7 mouse cellular contexts compared by ENCODE assay signal in the genomic region with DNA sequence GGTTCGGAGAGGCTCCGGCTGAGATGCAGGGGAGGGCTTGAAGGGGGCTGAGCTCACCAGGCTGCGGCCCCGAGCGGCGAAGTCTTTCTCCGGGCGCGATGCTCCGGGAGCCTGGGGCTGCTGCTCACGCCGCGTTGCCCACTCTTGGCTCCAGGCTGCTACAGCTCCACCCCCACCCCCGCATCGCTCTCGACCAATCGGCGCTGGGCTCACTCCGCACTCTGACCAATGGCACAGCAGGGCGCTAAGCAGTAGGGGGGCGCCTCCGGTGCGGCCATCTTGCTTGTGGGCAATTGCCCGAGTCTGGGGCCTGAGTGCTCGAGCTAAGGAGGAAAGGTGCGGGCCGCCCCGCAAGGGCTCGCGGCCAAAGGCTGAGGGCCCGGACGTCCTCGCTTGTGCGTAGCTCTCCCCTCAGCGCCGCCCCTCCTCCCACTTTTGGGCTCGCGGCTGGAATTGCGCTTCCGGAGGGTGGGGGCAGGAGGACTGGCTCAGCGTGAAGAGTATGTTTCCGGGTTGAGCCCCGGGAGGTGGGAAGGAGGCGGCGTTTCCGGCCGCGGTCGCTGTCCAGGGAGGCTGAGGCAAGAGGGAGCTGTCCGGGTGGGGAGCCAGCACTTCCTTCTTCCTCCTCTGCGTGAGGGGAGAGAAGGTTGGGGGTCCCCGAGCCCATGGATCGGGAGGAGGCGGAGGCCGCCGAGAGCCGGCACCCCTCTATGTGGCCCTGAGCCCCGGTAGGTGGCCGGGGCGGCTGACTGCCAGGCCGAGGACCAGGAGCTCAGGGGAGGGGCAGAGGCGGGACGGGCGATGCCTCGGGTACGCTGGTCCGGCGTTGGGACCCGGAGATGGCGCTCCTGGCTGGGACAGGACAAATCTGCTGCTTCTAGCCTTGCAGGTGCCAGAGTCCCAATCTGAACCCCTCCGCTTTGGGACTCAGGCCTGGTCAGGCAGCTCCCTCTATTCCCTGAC. TPM values are rescaled to one million over a fixed set of nuclear protein-coding genes. Genes with fewer than 3 reads are reported as not detected.
DNase-seq lines count a peak whose midpoint lies in the region; ATAC-seq lines count a peak whose summit lies in the region.

TSS of gene Ncdn (minus strand) at position 171 of the 963 bp plus-strand sequence.
TSS of gene AU040320 (plus strand) at position 277 of the 963 bp plus-strand sequence.

- H3K4me2 ChIP-seq in intestine, embryonic 16.5 days (ENCODE audit: low read depth, low read length): peak within 1 kb of the TSS; percentile 100
- peak within 1 kb of the TSS; percentile 85 for H3K4me2 ChIP-seq in midbrain, embryonic 11.5 days

- intact Hi-C loops in gastrocnemius, postnatal 36 days (cut with DNase I): no loop called here
- intact Hi-C loops in left cerebral cortex, postnatal 36 days (cut with DNase I): loop anchor here (2.0 to 5.0 kb wide), 3 partner anchors 39 to 85 kb away; no protein-coding TSS in a partner anchor

- DNase-seq in adrenal gland, adult 18-20 months (ENCODE audit: low spot score in 2 of 2): peak; percentile 92
- peak; percentile 97 for DNase-seq in embryo, embryonic 11 days
- DNase-seq in gastrocnemius, postnatal 36 days: peak; percentile 95
- DNase-seq in left cerebral cortex, postnatal 36 days (ENCODE audit: low spot score in 2 of 2): peak; percentile 98
- DNase-seq in midbrain, embryonic 11.5 days (ENCODE audit: low spot score, missing footprints): peak; percentile 99
- DNase-seq in skeletal muscle tissue, adult 2 months (ENCODE audit: low read depth, low spot score): peak; percentile 93

- H3K9me3 ChIP-seq in intestine, embryonic 16.5 days (ENCODE audit: control insufficient read depth, low read length): no peaks in the 10 kb centered on the region
- no peaks in the 10 kb centered on the region for H3K9me3 ChIP-seq in midbrain, embryonic 11.5 days (ENCODE audit: control insufficient read depth, low read length)

- H3K36me3 ChIP-seq in intestine, embryonic 16.5 days (ENCODE audit: control insufficient read depth, insufficient read depth, low read length): 0 out of 2 replicates have a peak, but pooled peaks cover 2% of the 10 kb centered on the region
- 0 out of 2 replicates have a peak, but pooled peaks cover 2% of the 10 kb centered on the region for H3K36me3 ChIP-seq in midbrain, embryonic 11.5 days (ENCODE audit: control insufficient read depth, insufficient read depth, low read length)

- H3K4me1 ChIP-seq in intestine, embryonic 16.5 days (ENCODE audit: control insufficient read depth, insufficient read depth, low read length): peaks cover 32% of the 10 kb centered on the region
- H3K4me1 ChIP-seq in midbrain, embryonic 11.5 days (ENCODE audit: control insufficient read depth, insufficient read depth, low read length): peaks cover 20% of the 10 kb centered on the region

- peak within 1 kb of the TSS; percentile 96 for H3K4me3 ChIP-seq in intestine, embryonic 16.5 days (ENCODE audit: low read length)
- H3K4me3 ChIP-seq in midbrain, embryonic 11.5 days (ENCODE audit: low read depth, low read length): peak within 1 kb of the TSS; percentile 89

- ATAC-seq in intestine, embryonic 16.5 days: peak; percentile 97
- ATAC-seq in midbrain, embryonic 11.5 days (ENCODE audit: low FRiP score): peak; percentile 98

- no peaks in the 10 kb centered on the region for H3K27me3 ChIP-seq in intestine, embryonic 16.5 days (replicated peaks; ENCODE audit: control insufficient read depth, insufficient read depth, low read length)
- no peaks in the 10 kb centered on the region for H3K27me3 ChIP-seq in midbrain, embryonic 11.5 days (ENCODE audit: control insufficient read depth, insufficient read depth, low read length)

- WGBS in intestine, embryonic 16.5 days: under 1% methylated on average over 70 of the region's 71 CpGs
- under 1% methylated on average over 70 of the region's 71 CpGs for whole genome bisulfite sequencing in midbrain, embryonic 11.5 days

- peak within 1 kb of the TSS; percentile 97 for H3K27ac ChIP-seq in intestine, embryonic 16.5 days (ENCODE audit: low read length)
- H3K27ac ChIP-seq in midbrain, embryonic 11.5 days (ENCODE audit: low read depth, low read length): peak within 1 kb of the TSS; percentile 95

- H3K9ac ChIP-seq in intestine, embryonic 16.5 days (ENCODE audit: low read depth, low read length): peak within 1 kb of the TSS; percentile 94
- H3K9ac ChIP-seq in midbrain, embryonic 11.5 days (ENCODE audit: low read length): peak within 1 kb of the TSS; percentile 93

RNA-seq across cellular contexts. Expression of gene Ncdn, which starts in this region (rescaled TPM):
- 10 to 100 TPM; 32.6 to 34.3 TPM for total RNA-seq in adrenal gland, adult 18-20 months (2021)
- 1 to 10 TPM; 7.6 to 9.9 TPM for total RNA-seq in gastrocnemius, postnatal 36 days (2021)
- 25.6 and 27.4 TPM in 2 replicates for polyA plus RNA-seq in intestine, embryonic 16.5 days (2015; fragmentation: Nextera tagmentation; extraction: Ambion mirVana)
- total RNA-seq in left cerebral cortex, postnatal 36 days (2021): 100 to 1,000 TPM; 924 to 951 TPM
- 22.0 and 23.3 TPM in 2 replicates for polyA plus RNA-seq in midbrain, embryonic 11.5 days (2014; fragmentation: Nextera tagmentation; extraction: Ambion mirVana)

RNA-seq across cellular contexts. Expression of gene AU040320, which starts in this region (rescaled TPM):
- 10 to 100 TPM; 33.9 to 39.0 TPM for total RNA-seq in adrenal gland, adult 18-20 months (2021)
- total RNA-seq in gastrocnemius, postnatal 36 days (2021): 10 to 100 TPM; 23.5 TPM
- polyA plus RNA-seq in intestine, embryonic 16.5 days (2015; fragmentation: Nextera tagmentation; extraction: Ambion mirVana): 36.4 and 44.0 TPM in 2 replicates
- 10 to 100 TPM; 53.7 to 56.7 TPM for total RNA-seq in left cerebral cortex, postnatal 36 days (2021)
- polyA plus RNA-seq in midbrain, embryonic 11.5 days (2014; fragmentation: Nextera tagmentation; extraction: Ambion mirVana): 23.8 and 26.2 TPM in 2 replicates

Comparison
In these comparisons a context has a peak if more than half of its experiments do, and no peak if none do; other contexts are left out.
1. Peak in every context shown above with its lines: DNase-seq, ATAC-seq, H3K4me3 ChIP-seq and H3K27ac ChIP-seq.
2. RNA of gene Ncdn (total RNA-seq): 924 to 951 TPM in left cerebral cortex, postnatal 36 days; 32.6 to 34.3 TPM in adrenal gland, adult 18-20 months and 7.6 to 9.9 TPM in gastrocnemius, postnatal 36 days; every median in the first group is over 10 times any median in the second.